Mouse (Mus musculus): ENCODE results near the gene Mrpl2. TPM values are rescaled to one million over a fixed set of nuclear protein-coding genes. Genes with fewer than 3 reads are reported as not detected.

Mrpl2 gene
- polyA plus RNA-seq, 1 experiment: 289 TPM

- Histone ChIP-seq H3K4me3 (replicated peaks) (peak overlapping the region; percentile 86), H3K9me3 (no peaks in the 10 kb centered on the region), H3K27me3 (replicated peaks) (peaks cover 38% of the 10 kb centered on the region), H3K4me1 (peaks cover 72% of the 10 kb centered on the region), H3K36me3 (replicated peaks; ENCODE audit: low read length) (peaks cover 6% of the 10 kb centered on the region)
- no peak for TF ChIP-seq GATA1 (IDR thresholded peaks at IDR 0.05; ENCODE audit: borderline replicate concordance, low read length)
- TF ChIP-seq FLI1 (IDR thresholded peaks at IDR 0.05; ENCODE audit: low read length): no peak
These were observed 22.0 kb upstream of the Mrpl2 start for GRCm38 (mm10) chr17:46623819-46624557.

GRCm38 (mm10) chr17:46624598-46624997 lies 21.4 kb upstream of the Mrpl2 start:
- Histone ChIP-seq H3K36me3 (replicated peaks; ENCODE audit: low read length) (peaks cover 6% of the 10 kb centered on the region), H3K27me3 (replicated peaks) (peaks cover 42% of the 10 kb centered on the region), H3K9me3 (no peaks in the 10 kb centered on the region), H3K4me3 (replicated peaks) (peak overlapping the region; percentile 86), H3K4me1 (peaks cover 77% of the 10 kb centered on the region)
- no peak for TF ChIP-seq GATA1 (IDR thresholded peaks at IDR 0.05; ENCODE audit: borderline replicate concordance, low read length)
- no peak for TF ChIP-seq FLI1 (IDR thresholded peaks at IDR 0.05; ENCODE audit: low read length)

- TF ChIP-seq GATA1 (IDR thresholded peaks at IDR 0.05; ENCODE audit: borderline replicate concordance, low read length) (no peak), FLI1 (IDR thresholded peaks at IDR 0.05; ENCODE audit: low read length) (no peak)
- Histone ChIP-seq H3K4me3 (replicated peaks) (no peak overlapping the region), H3K4me1 (peaks cover 81% of the 10 kb centered on the region), H3K27me3 (replicated peaks) (peaks cover 44% of the 10 kb centered on the region), H3K9me3 (no peaks in the 10 kb centered on the region), H3K36me3 (replicated peaks; ENCODE audit: low read length) (peaks cover 29% of the 10 kb centered on the region)
These were observed 18.6 kb upstream of the Mrpl2 start for GRCm38 (mm10) chr17:46627409-46627808.

- Histone ChIP-seq H3K9me3 (peaks cover 4% of the 10 kb centered on the region; the same call in 1 of the 2 replicates), H3K36me3 (replicated peaks; ENCODE audit: low read length) (peaks cover 40% of the 10 kb centered on the region), H3K4me3 (replicated peaks) (peak overlapping the region; percentile 94), H3K27me3 (replicated peaks) (peaks cover 45% of the 10 kb centered on the region), H3K4me1 (peaks cover 81% of the 10 kb centered on the region)
- TF ChIP-seq GATA1 (IDR thresholded peaks at IDR 0.05; ENCODE audit: borderline replicate concordance, low read length): no peak
- no peak for TF ChIP-seq FLI1 (IDR thresholded peaks at IDR 0.05; ENCODE audit: low read length)
These were observed 17.6 kb upstream of the Mrpl2 start for GRCm38 (mm10) chr17:46628471-46628790.

GRCm38 (mm10) chr17:46628791-46629684 lies 17.0 kb upstream of the Mrpl2 start, which contains the start of gene Ptk7:
TSS of gene Ptk7 (minus strand) at chr17:46629504.
- peak within 1 kb of the TSS; percentile 94 for H3K4me3 ChIP-seq (replicated peaks)
- H3K4me1 ChIP-seq: peaks cover 81% of the 10 kb centered on the region
- no peak for TF ChIP-seq FLI1 (IDR thresholded peaks at IDR 0.05; ENCODE audit: low read length)
- no peak for TF ChIP-seq GATA1 (IDR thresholded peaks at IDR 0.05; ENCODE audit: borderline replicate concordance, low read length)
- peaks cover 4% of the 10 kb centered on the region; the same call in 1 of the 2 replicates for H3K9me3 ChIP-seq
- peaks cover 45% of the 10 kb centered on the region for H3K27me3 ChIP-seq (replicated peaks)
- H3K36me3 ChIP-seq (replicated peaks; ENCODE audit: low read length): peaks cover 46% of the 10 kb centered on the region

GRCm38 (mm10) chr17:46629685-46630441 lies 16.2 kb upstream of the Mrpl2 start:
- H3K4me3 ChIP-seq (replicated peaks): peak overlapping the region; percentile 94
- peaks cover 52% of the 10 kb centered on the region for H3K36me3 ChIP-seq (replicated peaks; ENCODE audit: low read length)
- peaks cover 4% of the 10 kb centered on the region; the same call in 1 of the 2 replicates for H3K9me3 ChIP-seq
- TF ChIP-seq GATA1 (IDR thresholded peaks at IDR 0.05; ENCODE audit: borderline replicate concordance, low read length): no peak
- peaks cover 82% of the 10 kb centered on the region for H3K4me1 ChIP-seq
- H3K27me3 ChIP-seq (replicated peaks): peaks cover 43% of the 10 kb centered on the region

GRCm38 (mm10) chr17:46636831-46637523 lies 9.1 kb upstream of the Mrpl2 start:
- H3K9me3 ChIP-seq: peaks cover 4% of the 10 kb centered on the region; the same call in 1 of the 2 replicates
- peaks cover 1% of the 10 kb centered on the region for H3K27me3 ChIP-seq (replicated peaks)
- peaks cover 84% of the 10 kb centered on the region for H3K36me3 ChIP-seq (replicated peaks; ENCODE audit: low read length)
- peaks cover 84% of the 10 kb centered on the region for H3K4me1 ChIP-seq
- peak overlapping the region; percentile 77 for H3K4me3 ChIP-seq (replicated peaks)
- TF ChIP-seq GATA1 (IDR thresholded peaks at IDR 0.05; ENCODE audit: borderline replicate concordance, low read length) (no peak), FLI1 (IDR thresholded peaks at IDR 0.05; ENCODE audit: low read length) (no peak)

- Histone ChIP-seq H3K9me3 (no peaks in the 10 kb centered on the region), H3K36me3 (replicated peaks; ENCODE audit: low read length) (peaks cover 81% of the 10 kb centered on the region), H3K27me3 (replicated peaks) (no peaks in the 10 kb centered on the region), H3K4me3 (replicated peaks) (peak overlapping the region; percentile 84), H3K4me1 (peaks cover 75% of the 10 kb centered on the region)
- no peak for TF ChIP-seq FLI1 (IDR thresholded peaks at IDR 0.05; ENCODE audit: low read length)
- TF ChIP-seq GATA1 (IDR thresholded peaks at IDR 0.05; ENCODE audit: borderline replicate concordance, low read length): no peak
These were observed 6.1 kb upstream of the Mrpl2 start for GRCm38 (mm10) chr17:46639929-46640328.

- Histone ChIP-seq H3K27me3 (replicated peaks) (no peaks in the 10 kb centered on the region), H3K4me1 (peaks cover 66% of the 10 kb centered on the region), H3K36me3 (replicated peaks; ENCODE audit: low read length) (peaks cover 62% of the 10 kb centered on the region), H3K4me3 (replicated peaks) (no peak overlapping the region), H3K9me3 (no peaks in the 10 kb centered on the region)
- TF ChIP-seq GATA1 (IDR thresholded peaks at IDR 0.05; ENCODE audit: borderline replicate concordance, low read length): no peak
- no peak for TF ChIP-seq FLI1 (IDR thresholded peaks at IDR 0.05; ENCODE audit: low read length)
These were observed 4.0 kb upstream of the Mrpl2 start for GRCm38 (mm10) chr17:46642060-46642459.
